Mouse (Mus musculus): ENCODE data around the gene Tnik. TPM values are rescaled to one million over a fixed set of nuclear protein-coding genes. Genes with fewer than 3 reads are reported as not detected.

Gene Tnik
- polyA plus RNA-seq, 1 experiment from 2014 or later, result 1.9 TPM

DNA sequence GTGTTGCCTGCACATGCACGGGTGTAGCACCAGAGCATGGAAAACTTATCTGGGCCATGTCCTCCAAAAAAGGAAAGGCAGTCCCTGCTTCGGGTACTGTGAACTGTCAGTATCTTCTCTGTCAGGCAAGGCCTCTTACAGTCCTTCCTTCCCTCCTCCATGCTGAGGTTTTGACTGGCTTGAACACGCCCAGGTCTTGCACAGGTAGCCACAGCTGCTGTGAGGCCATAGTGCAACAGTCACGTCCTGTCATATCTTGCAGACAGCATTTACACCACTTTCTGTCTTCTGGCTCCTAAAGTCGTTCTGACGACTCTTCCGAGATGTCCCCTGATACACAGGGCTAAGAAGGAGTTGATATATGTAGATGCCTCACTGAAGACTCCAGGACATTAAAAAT, 28.8 kb upstream of the Tnik start:
- Histone ChIP-seq H3K9ac (no peak overlapping the region), H3K4me1 (replicated peaks) (no peaks in the 10 kb centered on the region), H3K4me3 (replicated peaks) (no peak overlapping the region), H3K36me3 (replicated peaks) (no peaks in the 10 kb centered on the region), H3K9me3 (replicated peaks) (no peaks in the 10 kb centered on the region), H3K4me2 (no peak overlapping the region), H3K27me3 (no peaks in the 10 kb centered on the region), H3K27ac (replicated peaks) (no peak overlapping the region)
- WGBS (ENCODE audit: insufficient replicate concordance), result 43% methylated on average over 7 of the region's 7 CpGs
- ATAC-seq (ENCODE audit: insufficient read depth), result no peak

DNA sequence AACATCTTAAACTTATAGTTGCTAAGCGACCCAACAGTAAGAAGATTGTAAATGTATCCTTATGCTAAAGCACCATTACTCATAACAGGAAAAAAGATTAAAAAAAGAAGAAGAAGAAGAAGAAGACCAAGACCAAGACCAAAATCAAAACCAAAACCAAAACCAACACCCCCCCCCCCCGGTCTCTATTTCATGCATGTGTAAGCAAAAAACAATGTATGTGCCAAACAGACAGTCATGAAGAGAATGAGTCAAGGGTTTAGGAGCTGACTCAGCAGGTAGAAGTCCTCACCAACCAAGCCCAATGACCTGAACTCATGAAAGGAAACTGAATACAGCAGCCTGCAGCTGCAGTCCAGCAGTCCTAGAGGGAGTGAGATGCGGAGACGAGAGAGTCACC, 26.3 kb upstream of the Tnik start:
- H3K4me3 ChIP-seq (replicated peaks), result no peak overlapping the region
- H3K9me3 ChIP-seq (replicated peaks), result no peaks in the 10 kb centered on the region
- no peaks in the 10 kb centered on the region for H3K4me1 ChIP-seq (replicated peaks)
- 74% methylated on average over 4 of the region's 4 CpGs for WGBS (ENCODE audit: insufficient replicate concordance)
- no peak overlapping the region for H3K27ac ChIP-seq (replicated peaks)
- no peak overlapping the region for H3K9ac ChIP-seq
- H3K36me3 ChIP-seq (replicated peaks), result no peaks in the 10 kb centered on the region
- H3K27me3 ChIP-seq, result no peaks in the 10 kb centered on the region
- no peak overlapping the region for H3K4me2 ChIP-seq
- ATAC-seq (ENCODE audit: insufficient read depth), result no peak

DNA sequence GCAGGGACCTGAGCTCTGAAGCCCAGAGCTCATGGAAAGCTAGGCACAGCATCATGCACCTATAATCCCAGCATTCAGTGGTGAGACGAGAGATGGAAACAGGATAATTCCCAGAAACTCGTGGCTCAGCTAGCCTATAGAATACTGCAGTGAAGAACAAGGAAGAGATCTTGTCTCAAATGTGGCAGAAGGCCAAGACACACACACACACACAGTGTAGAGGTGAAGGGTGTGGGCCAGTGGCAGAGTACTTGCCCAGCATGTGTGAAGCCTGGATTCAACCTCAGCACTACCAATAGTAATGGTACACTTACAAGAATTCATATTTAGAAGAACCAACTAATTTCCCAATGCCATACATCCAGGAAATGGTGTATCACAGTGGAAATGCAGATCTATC, 24.9 kb upstream of the Tnik start:
- Histone ChIP-seq H3K27ac (replicated peaks) (no peak overlapping the region), H3K4me1 (replicated peaks) (no peaks in the 10 kb centered on the region), H3K9ac (no peak overlapping the region), H3K4me2 (no peak overlapping the region), H3K9me3 (replicated peaks) (no peaks in the 10 kb centered on the region), H3K36me3 (replicated peaks) (no peaks in the 10 kb centered on the region), H3K27me3 (no peaks in the 10 kb centered on the region), H3K4me3 (replicated peaks) (no peak overlapping the region)
- 59% methylated on average over 2 of the region's 2 CpGs for WGBS (ENCODE audit: insufficient replicate concordance)
- no peak for ATAC-seq (ENCODE audit: insufficient read depth)

DNA sequence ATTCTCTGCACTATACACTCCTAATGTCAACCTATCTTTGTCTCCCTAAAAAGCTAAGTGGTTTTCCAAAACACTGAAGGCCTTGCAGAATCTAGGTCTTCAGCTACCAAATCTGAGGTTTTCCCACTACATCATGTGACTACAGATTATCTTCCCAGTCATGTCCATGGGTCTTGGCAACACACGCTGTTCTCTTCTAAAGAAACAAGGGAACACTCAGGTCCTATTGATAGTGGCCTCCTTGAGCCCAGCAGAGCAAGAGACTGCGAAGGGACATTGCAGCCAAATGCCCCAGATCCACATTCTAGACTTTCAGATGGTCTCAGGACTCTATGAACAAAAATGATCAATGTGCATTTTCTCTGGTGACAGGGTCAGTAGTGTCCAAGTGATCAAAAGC, 20.5 kb upstream of the Tnik start:
- 63% methylated on average over 2 of the region's 2 CpGs for WGBS (ENCODE audit: insufficient replicate concordance)
- no peaks in the 10 kb centered on the region for H3K36me3 ChIP-seq (replicated peaks)
- ATAC-seq (ENCODE audit: insufficient read depth), result no peak
- H3K9ac ChIP-seq, result no peak overlapping the region
- no peak overlapping the region for H3K27ac ChIP-seq (replicated peaks)
- H3K4me2 ChIP-seq, result no peak overlapping the region
- no peaks in the 10 kb centered on the region for H3K9me3 ChIP-seq (replicated peaks)
- no peak overlapping the region for H3K4me3 ChIP-seq (replicated peaks)
- H3K27me3 ChIP-seq, result no peaks in the 10 kb centered on the region
- H3K4me1 ChIP-seq (replicated peaks), result no peaks in the 10 kb centered on the region

DNA sequence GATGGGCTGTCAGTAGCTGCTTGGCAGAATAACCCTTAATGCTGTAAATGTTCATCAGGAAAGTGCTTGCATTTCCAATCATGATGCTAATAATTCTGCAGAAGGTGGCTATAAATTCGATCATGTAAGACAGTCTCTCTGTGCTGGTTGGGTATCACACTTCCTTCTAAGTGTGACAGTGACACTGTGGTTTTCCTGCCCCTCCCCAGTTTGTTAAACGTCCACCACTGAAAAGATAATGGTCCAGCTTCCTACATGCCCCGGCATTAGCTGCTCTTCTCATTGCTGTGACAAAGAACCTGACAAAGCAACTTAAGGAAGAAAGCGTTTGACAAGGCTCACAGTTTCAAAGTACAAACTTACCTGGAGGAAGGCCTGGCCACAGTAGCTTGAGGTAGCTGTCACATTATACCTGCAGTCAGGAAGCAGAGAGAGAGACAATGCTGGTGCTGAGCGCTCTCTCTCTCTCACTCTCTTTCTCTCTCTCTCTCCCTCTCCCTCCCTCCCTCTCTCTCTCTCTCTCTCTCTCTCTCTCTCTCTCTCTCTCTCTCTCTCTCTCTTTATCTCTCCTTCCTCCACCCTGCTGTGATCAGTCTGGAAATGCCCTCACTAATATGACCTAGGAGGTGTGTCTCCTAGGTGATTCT, 18.6 kb upstream of the Tnik start:
- Histone ChIP-seq H3K4me2 (no peak overlapping the region), H3K4me1 (replicated peaks) (no peaks in the 10 kb centered on the region), H3K9me3 (replicated peaks) (no peaks in the 10 kb centered on the region), H3K4me3 (replicated peaks) (no peak overlapping the region), H3K36me3 (replicated peaks) (no peaks in the 10 kb centered on the region), H3K27ac (replicated peaks) (no peak overlapping the region), H3K27me3 (no peaks in the 10 kb centered on the region), H3K9ac (no peak overlapping the region)
- no peak for ATAC-seq (ENCODE audit: insufficient read depth)
- WGBS (ENCODE audit: insufficient replicate concordance), result 28% methylated on average over 5 of the region's 5 CpGs

DNA sequence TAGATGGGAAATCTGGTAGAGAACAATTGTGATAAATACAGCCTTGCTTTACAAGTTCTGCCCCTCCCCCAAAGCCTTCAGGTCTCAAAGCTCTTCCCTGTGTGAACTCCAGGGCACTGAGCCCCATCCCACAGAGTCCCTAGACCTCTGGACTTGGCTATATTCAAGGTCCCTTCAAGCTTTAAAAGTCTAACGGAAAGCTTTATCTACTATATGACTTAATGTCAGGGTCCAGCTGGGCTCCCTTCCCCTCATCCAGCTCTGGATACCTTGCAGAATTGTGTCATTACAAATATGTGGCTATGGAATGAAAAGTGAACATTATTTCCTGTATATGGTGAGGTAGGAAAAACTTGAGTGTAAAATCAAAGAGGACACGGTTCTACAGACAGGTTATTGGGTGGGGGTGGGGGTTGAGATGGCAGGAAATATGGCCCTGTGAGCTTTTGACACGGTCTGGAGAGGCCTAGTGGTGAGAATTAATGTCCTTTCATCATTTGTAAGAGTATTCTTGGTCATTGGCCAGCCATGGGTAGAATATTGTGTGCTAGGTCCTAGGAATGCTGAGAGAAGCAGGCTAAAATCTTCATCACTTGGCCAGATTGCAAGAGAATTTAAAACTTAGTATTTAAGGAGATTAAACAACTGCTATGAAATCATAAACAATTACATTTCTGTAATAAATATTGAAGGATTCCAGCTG, 14.6 kb upstream of the Tnik start:
- no peaks in the 10 kb centered on the region for H3K9me3 ChIP-seq (replicated peaks)
- H3K4me2 ChIP-seq, result no peak overlapping the region
- 46% methylated on average over 3 of the region's 3 CpGs for WGBS (ENCODE audit: insufficient replicate concordance)
- ATAC-seq (ENCODE audit: insufficient read depth), result no peak
- H3K9ac ChIP-seq, result no peak overlapping the region
- H3K27ac ChIP-seq (replicated peaks), result no peak overlapping the region
- no peak overlapping the region for H3K4me3 ChIP-seq (replicated peaks)
- H3K4me1 ChIP-seq (replicated peaks), result no peaks in the 10 kb centered on the region
- no peaks in the 10 kb centered on the region for H3K36me3 ChIP-seq (replicated peaks)
- no peaks in the 10 kb centered on the region for H3K27me3 ChIP-seq

DNA sequence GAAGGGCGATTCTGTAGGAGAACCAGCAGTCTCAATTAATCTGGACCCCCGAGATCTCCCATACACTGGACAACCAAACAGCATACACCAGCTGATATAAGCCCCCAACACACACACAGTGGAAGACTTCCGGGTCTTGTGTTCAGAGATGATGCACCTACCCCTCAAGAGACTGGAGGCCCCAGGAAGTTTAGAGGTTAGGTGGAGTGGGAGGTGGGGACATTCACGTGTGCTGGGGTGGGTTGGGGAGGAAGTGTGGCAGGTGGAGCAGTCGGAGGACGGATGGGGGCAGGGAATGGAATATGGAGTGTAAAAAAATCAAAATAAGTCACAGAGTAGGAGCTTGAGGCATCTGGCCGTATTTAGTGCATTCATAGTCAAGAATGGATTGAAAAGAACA, 7.3 kb upstream of the Tnik start:
- Histone ChIP-seq H3K36me3 (replicated peaks) (no peaks in the 10 kb centered on the region), H3K9ac (no peak overlapping the region), H3K27me3 (0 out of 2 replicates have a peak, but pooled peaks cover 2% of the 10 kb centered on the region), H3K4me2 (no peak overlapping the region), H3K27ac (replicated peaks) (no peak overlapping the region), H3K4me1 (replicated peaks) (no peaks in the 10 kb centered on the region), H3K9me3 (replicated peaks) (no peaks in the 10 kb centered on the region), H3K4me3 (replicated peaks) (no peak overlapping the region)
- ATAC-seq (ENCODE audit: insufficient read depth), result no peak
- WGBS (ENCODE audit: insufficient replicate concordance), result 51% methylated on average over 7 of the region's 7 CpGs

DNA sequence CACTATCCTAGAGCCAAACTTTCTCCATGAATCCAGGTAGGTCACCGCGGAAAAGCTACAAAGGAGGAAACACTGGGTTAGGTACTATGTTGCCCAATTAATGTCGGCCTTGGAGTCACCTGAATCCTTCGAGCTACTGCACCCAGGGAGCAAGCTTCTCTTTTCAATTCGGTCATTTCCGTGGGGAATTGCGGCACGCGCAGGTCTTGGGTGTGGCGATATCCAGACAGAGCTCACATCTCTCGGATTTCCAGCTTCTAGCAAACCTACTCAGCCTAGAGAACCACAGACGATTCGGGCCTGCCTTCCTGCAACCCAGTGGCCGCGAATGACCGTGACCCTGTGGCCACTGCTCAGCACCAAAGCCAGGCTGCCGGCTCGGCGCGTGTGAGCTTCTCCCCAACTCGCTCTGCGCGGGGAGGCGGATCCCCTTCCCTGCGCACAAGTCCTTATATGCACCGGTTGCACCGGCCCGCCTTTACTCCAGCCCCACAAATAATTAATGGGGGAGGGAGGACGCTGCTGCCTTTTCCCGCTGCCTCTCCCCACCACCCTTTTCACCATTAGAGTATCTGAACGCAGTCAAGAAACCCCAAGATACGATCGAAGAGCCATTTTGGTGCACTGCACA, 528 bp upstream of the Tnik start:
- peak overlapping the region; percentile 25; the same call in 1 of the 2 replicates for H3K9ac ChIP-seq
- no peaks in the 10 kb centered on the region for H3K36me3 ChIP-seq (replicated peaks)
- peaks cover 15% of the 10 kb centered on the region for H3K4me1 ChIP-seq (replicated peaks)
- no peaks in the 10 kb centered on the region for H3K9me3 ChIP-seq (replicated peaks)
- H3K4me3 ChIP-seq (replicated peaks), result peak overlapping the region; percentile 65
- H3K4me2 ChIP-seq, result peak overlapping the region; percentile 94
- peak; percentile 49 for ATAC-seq (ENCODE audit: insufficient read depth)
- H3K27ac ChIP-seq (replicated peaks), result no peak overlapping the region
- WGBS (ENCODE audit: insufficient replicate concordance), result 1% methylated on average over 33 of the region's 33 CpGs
- peaks cover 46% of the 10 kb centered on the region for H3K27me3 ChIP-seq

DNA sequence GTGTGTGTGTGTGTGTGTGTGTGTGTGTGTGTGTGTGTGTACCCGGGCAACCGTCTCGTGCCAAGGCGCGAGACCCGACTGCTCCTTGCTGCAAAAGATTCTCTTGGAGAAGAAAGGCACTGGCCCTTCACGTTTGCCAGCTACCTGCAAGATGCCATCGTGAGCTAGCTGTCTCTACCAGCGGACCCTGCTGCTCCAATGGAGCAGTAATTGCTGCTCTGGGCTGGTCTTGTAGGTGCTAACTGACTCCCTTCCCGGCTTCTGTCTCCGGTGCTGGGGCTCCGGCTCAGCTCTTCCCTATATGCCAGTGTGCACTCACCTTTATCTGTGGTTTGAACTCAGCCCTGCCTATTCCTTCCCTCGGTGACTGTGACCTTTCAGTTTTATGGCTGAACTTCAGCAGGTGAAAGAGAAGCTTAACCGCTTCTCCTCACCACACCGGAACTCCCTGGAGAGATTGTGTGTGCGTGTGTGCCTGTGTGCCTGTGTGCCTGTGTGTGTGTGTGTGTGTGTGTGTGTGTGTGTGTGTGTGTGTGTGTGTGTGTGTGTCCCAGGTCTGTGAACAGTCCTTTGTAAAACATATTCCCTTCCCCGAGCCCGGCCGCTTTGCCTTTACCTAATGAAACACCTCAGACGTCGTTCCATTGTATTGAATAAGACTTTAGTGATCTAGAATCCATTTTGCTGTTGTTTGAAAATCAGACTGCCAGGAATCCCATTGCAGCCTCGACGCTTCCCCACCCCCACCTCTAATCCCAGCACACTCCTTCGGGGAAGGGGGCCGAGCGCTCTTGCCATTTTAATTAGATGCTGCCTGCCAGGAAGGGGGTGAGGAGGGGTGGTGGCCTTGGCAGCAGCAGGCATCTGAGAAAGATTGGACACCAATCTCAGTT, 1.2 kb downstream of the Tnik start:
- Histone ChIP-seq H3K4me1 (replicated peaks) (peaks cover 15% of the 10 kb centered on the region), H3K9me3 (replicated peaks) (no peaks in the 10 kb centered on the region), H3K4me3 (replicated peaks) (peak overlapping the region; percentile 65), H3K9ac (peak overlapping the region; percentile 58; the same call in 1 of the 2 replicates), H3K27me3 (peaks cover 46% of the 10 kb centered on the region), H3K4me2 (peak overlapping the region; percentile 94), H3K27ac (replicated peaks) (no peak overlapping the region), H3K36me3 (replicated peaks) (no peaks in the 10 kb centered on the region)
- WGBS (ENCODE audit: insufficient replicate concordance), result 2% methylated on average over 26 of the region's 26 CpGs
- ATAC-seq (ENCODE audit: insufficient read depth), result no peak

DNA sequence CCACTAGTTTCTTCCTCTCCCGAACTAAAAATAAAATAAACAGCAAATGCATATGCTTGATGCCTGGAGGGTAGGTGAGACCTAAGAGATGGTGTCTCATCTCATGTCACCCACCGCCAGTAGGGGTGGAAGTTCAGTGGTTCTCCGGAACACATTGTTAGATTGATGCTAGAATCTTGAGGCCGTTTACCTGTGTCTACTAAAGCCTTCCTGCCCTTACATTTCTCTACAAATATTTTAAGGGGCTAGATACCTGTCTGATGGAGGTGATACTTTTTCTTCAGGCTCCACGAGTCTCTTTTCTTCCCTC, 1.8 kb downstream of the Tnik start:
- no peak overlapping the region for H3K27ac ChIP-seq (replicated peaks)
- H3K9me3 ChIP-seq (replicated peaks), result no peaks in the 10 kb centered on the region
- H3K27me3 ChIP-seq, result peaks cover 46% of the 10 kb centered on the region
- peaks cover 15% of the 10 kb centered on the region for H3K4me1 ChIP-seq (replicated peaks)
- H3K4me2 ChIP-seq, result peak overlapping the region; percentile 94
- H3K9ac ChIP-seq, result no peak overlapping the region
- no peak for ATAC-seq (ENCODE audit: insufficient read depth)
- 27% methylated on average over 5 of the region's 5 CpGs for WGBS (ENCODE audit: insufficient replicate concordance)
- peak overlapping the region; percentile 65; the same call in 1 of the 2 replicates for H3K4me3 ChIP-seq (replicated peaks)
- H3K36me3 ChIP-seq (replicated peaks), result no peaks in the 10 kb centered on the region

DNA sequence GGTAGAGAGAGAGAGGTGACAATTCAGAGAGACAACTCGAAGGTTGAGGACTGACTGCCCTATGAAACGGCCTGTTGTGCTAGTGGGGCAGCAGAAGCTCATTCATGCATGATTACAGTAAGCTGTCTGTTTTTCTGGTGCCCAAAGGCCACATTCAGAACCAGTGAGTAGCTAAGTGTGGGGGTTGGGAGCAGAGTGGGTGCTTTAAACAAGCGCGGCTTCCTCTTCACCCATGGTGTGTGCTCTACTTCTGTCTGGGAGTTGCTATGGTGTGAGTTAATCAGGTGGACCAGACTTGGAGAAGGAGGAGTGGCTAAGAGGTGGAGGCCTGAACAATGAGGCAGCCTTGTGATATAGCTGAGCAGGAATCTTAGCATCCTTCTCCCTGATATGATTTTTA, 2.2 kb downstream of the Tnik start:
- H3K9me3 ChIP-seq (replicated peaks), result no peaks in the 10 kb centered on the region
- peaks cover 46% of the 10 kb centered on the region for H3K27me3 ChIP-seq
- 20% methylated on average over 4 of the region's 4 CpGs for WGBS (ENCODE audit: insufficient replicate concordance)
- H3K4me3 ChIP-seq (replicated peaks), result no peak overlapping the region
- H3K9ac ChIP-seq, result no peak overlapping the region
- no peak for ATAC-seq (ENCODE audit: insufficient read depth)
- H3K4me2 ChIP-seq, result peak overlapping the region; percentile 94
- no peaks in the 10 kb centered on the region for H3K36me3 ChIP-seq (replicated peaks)
- H3K4me1 ChIP-seq (replicated peaks), result peaks cover 15% of the 10 kb centered on the region
- H3K27ac ChIP-seq (replicated peaks), result no peak overlapping the region

Measured in liver, embryonic 15.5 days (tissue).